Mouse (Mus musculus): Measurements from ENCODE around the gene Pcsk2.

- TF ChIP-seq CTCF (IDR thresholded peaks at IDR 0.05; ENCODE audit: low read depth) (no peak), EP300 (IDR thresholded peaks at IDR 0.05; ENCODE audit: low read depth) (no peak)
Measured at GRCm38 (mm10) chr2:143654621-143655020, 108.7 kb downstream of the Pcsk2 start.
